Mouse (Mus musculus): ENCODE data around the gene Kcnip1. TPM values are rescaled to one million over a fixed set of nuclear protein-coding genes. Genes with fewer than 3 reads are reported as not detected.

Kcnip1 gene
- total RNA-seq, 2 experiments from 2014 or later, result not detected

DNA sequence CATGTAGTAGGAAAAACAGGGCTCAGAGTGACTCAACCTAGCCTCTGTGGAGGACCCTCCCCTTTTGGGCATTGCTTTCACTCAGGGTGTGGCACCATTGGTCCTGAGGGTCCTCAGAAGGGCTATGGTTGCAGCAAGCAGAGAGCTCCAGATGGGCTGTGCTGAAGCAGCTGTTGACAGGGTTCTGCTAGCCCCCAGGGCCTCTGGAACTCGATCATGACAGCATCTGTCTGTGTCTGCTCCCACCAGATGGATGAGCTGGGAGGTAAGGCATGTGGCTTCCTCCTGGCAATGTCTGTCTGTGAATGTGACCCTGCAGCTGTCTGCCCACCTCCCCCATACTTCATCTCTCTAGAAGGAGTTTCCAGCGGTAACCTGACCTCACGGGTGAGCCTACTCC lies 385.2 kb downstream of the Kcnip1 start:
- intact Hi-C loops (cut with DNase I), result no loop called here

GRCm38 (mm10) chr11:33603174-33603573 lies 389.8 kb downstream of the Kcnip1 start:
- intact Hi-C loops (cut with DNase I), result no loop called here
- no peak for DNase-seq

More for the DNA sequence above, 385.2 kb downstream of the Kcnip1 start:
- DNase-seq, result peak; percentile 3 to 16

DNA sequence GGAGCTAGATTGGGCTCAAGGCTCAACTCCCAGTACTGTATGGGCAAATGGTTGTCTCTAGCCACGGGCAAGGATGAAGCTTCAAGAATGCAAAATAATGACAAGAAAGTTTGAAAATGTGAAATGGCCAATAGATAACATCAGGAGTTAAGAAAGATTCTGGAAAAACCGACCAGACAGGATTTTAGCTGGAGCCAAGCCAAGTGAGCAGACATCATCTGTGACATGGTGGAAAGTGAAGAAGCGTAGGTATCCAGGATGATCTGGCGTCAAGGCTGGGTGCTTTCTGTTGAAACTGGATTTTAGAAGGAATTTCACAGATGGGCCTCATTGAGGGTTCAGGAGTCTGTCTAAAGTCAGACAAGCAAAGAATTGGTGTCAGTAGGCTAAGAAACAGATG lies 394.0 kb downstream of the Kcnip1 start, which contains the start of gene D130052B06Rik:
Gene D130052B06Rik, plus strand, starts transcription at position 317 of the 400 bp plus-strand sequence.
- no peak for DNase-seq
- intact Hi-C loops (cut with DNase I), result no loop called here

DNA sequence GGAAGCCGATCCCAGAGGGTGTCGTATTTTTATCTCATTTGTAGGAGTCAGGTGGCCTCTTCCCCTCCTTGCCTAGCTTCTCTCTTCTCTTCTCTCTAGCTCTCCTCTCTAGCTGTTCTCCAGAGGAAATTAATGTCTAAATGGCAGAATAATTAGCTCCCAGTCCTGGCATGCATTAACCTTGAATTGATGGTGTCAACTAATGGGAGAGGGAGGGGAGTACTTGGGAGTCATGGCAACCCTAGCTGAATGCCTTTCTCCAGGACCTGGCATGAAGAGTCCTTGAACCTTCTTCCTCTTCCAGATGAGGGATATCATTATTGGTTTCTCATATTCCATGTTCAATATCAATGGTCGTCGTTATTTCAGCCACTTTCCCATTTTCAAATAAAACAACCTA lies 396.3 kb downstream of the Kcnip1 start:
- intact Hi-C loops (cut with DNase I), result no loop called here
- DNase-seq, result no peak

DNA sequence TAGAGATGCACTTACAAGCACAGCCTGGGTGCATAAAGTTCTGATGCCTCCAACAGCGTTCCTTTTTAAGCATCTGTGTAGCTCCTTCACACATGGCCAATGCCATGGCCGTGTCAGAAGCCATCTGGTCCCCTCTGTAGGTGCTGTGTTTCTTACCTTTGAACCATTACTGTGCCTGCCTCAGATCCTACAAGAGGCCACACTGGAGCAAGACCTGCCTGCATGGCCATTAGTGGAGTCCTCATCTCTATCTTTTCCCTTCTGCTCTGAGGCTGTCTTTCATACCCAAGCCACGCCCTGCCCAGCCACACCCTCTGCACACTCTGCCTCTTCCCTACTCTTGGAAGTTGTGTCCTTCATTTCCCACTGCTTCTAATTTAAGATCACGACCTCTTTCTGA lies 400.1 kb downstream of the Kcnip1 start:
- intact Hi-C loops (cut with DNase I), result no loop called here
- DNase-seq, result no peak

- intact Hi-C loops (cut with DNase I), result no loop called here
- no peak for DNase-seq
These were observed 402.2 kb downstream of the Kcnip1 start for GRCm38 (mm10) chr11:33590771-33591170.

- intact Hi-C loops (cut with DNase I), result no loop called here
- no peak for DNase-seq
These were observed 406.3 kb downstream of the Kcnip1 start for GRCm38 (mm10) chr11:33586614-33587013.

DNA sequence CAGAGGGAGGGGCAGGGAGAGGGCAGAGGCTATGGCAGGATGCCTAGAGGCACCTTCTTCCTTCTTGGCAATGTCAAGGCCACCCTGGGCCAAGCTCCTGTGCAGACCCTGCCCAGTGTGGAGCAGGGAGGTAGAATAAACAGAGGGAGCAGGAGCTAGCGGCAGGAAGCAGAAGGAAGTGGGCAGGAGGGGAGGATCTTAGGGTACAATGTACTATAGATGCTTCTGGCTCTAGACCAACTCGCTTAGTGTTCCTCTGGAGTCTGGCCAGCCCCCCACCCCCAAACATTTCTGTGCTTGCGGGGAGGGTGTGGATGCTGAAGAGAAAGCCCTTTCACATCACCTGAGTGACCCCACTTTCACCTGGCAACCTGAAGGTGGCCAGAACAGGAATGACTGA lies 413.3 kb downstream of the Kcnip1 start:
- intact Hi-C loops (cut with DNase I), result no loop called here
- DNase-seq, result no peak

Other genes starting within 250 kb of the Kcnip1 start
- 1 to 10 TPM in 1 of 2 experiments, under 1 TPM in 1; 0.80 to 1.1 TPM for gene Kcnmb1, start 30.1 kb downstream of the Kcnip1 start, total RNA-seq (2021)
- 1 to 10 TPM; 3.0 to 4.9 TPM for gene Lcp2, start 53.8 kb upstream of the Kcnip1 start, total RNA-seq (2021)
- not detected for gene 4930469K13Rik, start 105.4 kb upstream of the Kcnip1 start, total RNA-seq (2021)
- gene Foxi1, start 214.9 kb upstream of the Kcnip1 start, total RNA-seq (2021), result not detected

All from heart, postnatal 14 days (tissue).